Mouse (Mus musculus): ENCODE measurements at regions not wholly inside any gene's neighbourhood (a gene's known extent, or its start where the extent isn't known, plus 50 kb on each side); places are given as distances from the start of the nearest gene placed in this dataset.

GRCm38 (mm10) chr8:30915127-30915526 is 2513.4 kb upstream of the 5930422O12Rik start:
- Histone ChIP-seq H3K27me3 (replicated peaks) (no peaks in the 10 kb centered on the region), H3K4me3 (replicated peaks) (peak overlapping the region; percentile 59), H3K4me1 (no peaks in the 10 kb centered on the region), H3K36me3 (replicated peaks; ENCODE audit: low read length) (no peaks in the 10 kb centered on the region), H3K9me3 (peaks cover 18% of the 10 kb centered on the region; the same call in 1 of the 2 replicates)
- no peak for TF ChIP-seq GATA1 (IDR thresholded peaks at IDR 0.05; ENCODE audit: borderline replicate concordance, low read length)
- no peak for TF ChIP-seq FLI1 (IDR thresholded peaks at IDR 0.05; ENCODE audit: low read length)

DNA sequence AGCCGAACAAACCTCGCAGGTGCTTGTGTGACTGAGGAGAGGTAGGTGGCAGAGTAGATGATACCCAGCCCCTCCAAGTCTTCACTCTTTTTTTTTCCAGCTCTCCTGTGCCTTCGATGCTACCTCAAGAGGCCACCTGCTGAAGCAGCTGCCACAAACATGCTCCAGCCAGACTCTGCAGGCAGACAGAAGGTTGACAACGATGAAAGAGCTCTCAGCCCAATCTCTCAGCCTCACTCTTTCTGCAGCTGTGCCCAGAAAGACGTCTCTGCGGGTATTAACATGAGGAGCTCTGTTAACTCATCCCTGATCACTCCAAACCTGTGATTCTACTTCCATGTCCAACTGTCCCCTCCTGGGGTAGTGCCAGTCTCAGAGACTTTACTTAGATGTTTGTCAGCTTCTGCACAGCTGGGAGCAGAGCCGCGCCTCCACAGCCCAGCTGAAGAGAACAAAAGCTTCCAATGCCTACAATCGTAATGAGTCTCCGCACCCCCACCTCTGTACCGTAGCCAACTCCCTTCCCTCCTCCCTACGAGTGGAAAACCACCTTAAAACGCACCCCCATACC is 2512.8 kb upstream of the 5930422O12Rik start:
- Histone ChIP-seq H3K4me3 (replicated peaks) (no peak overlapping the region), H3K4me1 (no peaks in the 10 kb centered on the region), H3K27me3 (replicated peaks) (no peaks in the 10 kb centered on the region), H3K36me3 (replicated peaks; ENCODE audit: low read length) (no peaks in the 10 kb centered on the region), H3K9me3 (peaks cover 23% of the 10 kb centered on the region)
- TF ChIP-seq FLI1 (IDR thresholded peaks at IDR 0.05; ENCODE audit: low read length) = no peak
- TF ChIP-seq GATA1 (IDR thresholded peaks at IDR 0.05; ENCODE audit: borderline replicate concordance, low read length) = no peak

GRCm38 (mm10) chr8:30916184-30916751 is 2512.2 kb upstream of the 5930422O12Rik start:
- no peaks in the 10 kb centered on the region for H3K27me3 ChIP-seq (replicated peaks)
- H3K4me3 ChIP-seq (replicated peaks) = no peak overlapping the region
- H3K4me1 ChIP-seq = no peaks in the 10 kb centered on the region
- H3K36me3 ChIP-seq (replicated peaks; ENCODE audit: low read length) = no peaks in the 10 kb centered on the region
- H3K9me3 ChIP-seq = peaks cover 29% of the 10 kb centered on the region
- no peak for TF ChIP-seq GATA1 (IDR thresholded peaks at IDR 0.05; ENCODE audit: borderline replicate concordance, low read length)
- TF ChIP-seq FLI1 (IDR thresholded peaks at IDR 0.05; ENCODE audit: low read length) = no peak

- Histone ChIP-seq H3K36me3 (replicated peaks; ENCODE audit: low read length) (no peaks in the 10 kb centered on the region), H3K4me1 (no peaks in the 10 kb centered on the region), H3K4me3 (replicated peaks) (no peak overlapping the region), H3K27me3 (replicated peaks) (no peaks in the 10 kb centered on the region), H3K9me3 (peaks cover 27% of the 10 kb centered on the region)
- TF ChIP-seq GATA1 (IDR thresholded peaks at IDR 0.05; ENCODE audit: borderline replicate concordance, low read length) = no peak
- TF ChIP-seq FLI1 (IDR thresholded peaks at IDR 0.05; ENCODE audit: low read length) = no peak
These were observed 2507.1 kb upstream of the 5930422O12Rik start for GRCm38 (mm10) chr8:30921451-30921850.

GRCm38 (mm10) chr8:30923301-30924159 is 2505.0 kb upstream of the 5930422O12Rik start:
- peaks cover 23% of the 10 kb centered on the region for H3K9me3 ChIP-seq
- no peaks in the 10 kb centered on the region for H3K36me3 ChIP-seq (replicated peaks; ENCODE audit: low read length)
- no peaks in the 10 kb centered on the region for H3K4me1 ChIP-seq
- H3K4me3 ChIP-seq (replicated peaks) = no peak overlapping the region
- TF ChIP-seq GATA1 (IDR thresholded peaks at IDR 0.05; ENCODE audit: borderline replicate concordance, low read length) (no peak), FLI1 (IDR thresholded peaks at IDR 0.05; ENCODE audit: low read length) (no peak)
- H3K27me3 ChIP-seq (replicated peaks) = no peaks in the 10 kb centered on the region

DNA sequence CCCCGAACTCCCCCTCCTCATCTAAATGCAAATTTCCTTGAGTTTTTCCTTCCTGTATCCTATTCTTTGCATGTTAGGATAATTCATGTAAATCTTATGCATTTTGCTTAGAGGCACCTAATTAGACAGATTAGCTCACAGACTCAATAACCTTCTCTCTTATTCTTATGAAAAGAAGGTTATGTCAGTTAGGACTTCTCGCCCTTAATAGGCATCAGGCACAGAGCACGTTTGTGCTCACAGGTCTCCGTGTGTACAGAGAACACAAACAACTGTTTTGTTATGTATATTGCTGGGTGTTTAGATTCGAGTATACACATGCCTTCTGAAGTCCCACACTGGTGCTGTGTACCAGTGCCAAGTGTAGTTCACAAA is 2504.4 kb upstream of the 5930422O12Rik start:
- Histone ChIP-seq H3K9me3 (peaks cover 26% of the 10 kb centered on the region), H3K27me3 (replicated peaks) (no peaks in the 10 kb centered on the region), H3K36me3 (replicated peaks; ENCODE audit: low read length) (no peaks in the 10 kb centered on the region), H3K4me1 (no peaks in the 10 kb centered on the region), H3K4me3 (replicated peaks) (no peak overlapping the region)
- TF ChIP-seq GATA1 (IDR thresholded peaks at IDR 0.05; ENCODE audit: borderline replicate concordance, low read length) (no peak), FLI1 (IDR thresholded peaks at IDR 0.05; ENCODE audit: low read length) (no peak)

DNA sequence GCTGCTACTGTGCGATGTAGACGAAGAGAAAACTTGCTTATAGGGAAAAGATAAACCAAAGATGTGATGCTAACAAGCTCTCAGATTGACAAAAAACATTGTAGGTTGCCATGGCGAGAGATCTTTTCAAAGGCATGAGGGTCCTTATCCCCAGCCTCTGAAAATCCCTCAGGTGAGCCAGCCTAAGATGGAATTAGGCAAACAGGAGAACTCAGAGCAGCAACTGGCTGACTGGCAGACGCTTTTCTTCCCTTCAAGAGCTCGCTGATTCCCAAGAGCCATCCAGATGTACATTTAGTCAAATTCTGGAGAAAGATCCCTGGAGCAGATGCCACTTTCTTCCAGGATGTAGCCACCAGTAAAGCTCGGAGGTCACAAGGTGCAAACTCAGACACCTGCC is 2503.9 kb upstream of the 5930422O12Rik start:
- peaks cover 26% of the 10 kb centered on the region for H3K9me3 ChIP-seq
- H3K27me3 ChIP-seq (replicated peaks) = no peaks in the 10 kb centered on the region
- no peak for TF ChIP-seq FLI1 (IDR thresholded peaks at IDR 0.05; ENCODE audit: low read length)
- TF ChIP-seq GATA1 (IDR thresholded peaks at IDR 0.05; ENCODE audit: borderline replicate concordance, low read length) = no peak
- no peaks in the 10 kb centered on the region for H3K4me1 ChIP-seq
- no peak overlapping the region for H3K4me3 ChIP-seq (replicated peaks)
- H3K36me3 ChIP-seq (replicated peaks; ENCODE audit: low read length) = no peaks in the 10 kb centered on the region

- H3K36me3 ChIP-seq (replicated peaks; ENCODE audit: low read length) = no peaks in the 10 kb centered on the region
- H3K4me1 ChIP-seq = no peaks in the 10 kb centered on the region
- H3K27me3 ChIP-seq (replicated peaks) = no peaks in the 10 kb centered on the region
- no peak overlapping the region for H3K4me3 ChIP-seq (replicated peaks)
- peaks cover 13% of the 10 kb centered on the region; the same call in 1 of the 2 replicates for H3K9me3 ChIP-seq
- TF ChIP-seq GATA1 (IDR thresholded peaks at IDR 0.05; ENCODE audit: borderline replicate concordance, low read length) (no peak), FLI1 (IDR thresholded peaks at IDR 0.05; ENCODE audit: low read length) (no peak)
These were observed 2490.9 kb upstream of the 5930422O12Rik start for GRCm38 (mm10) chr8:30937449-30938075.

GRCm38 (mm10) chr8:30940901-30941300 is 2487.6 kb upstream of the 5930422O12Rik start:
- Histone ChIP-seq H3K4me3 (replicated peaks) (no peak overlapping the region), H3K27me3 (replicated peaks) (no peaks in the 10 kb centered on the region), H3K9me3 (no peaks in the 10 kb centered on the region; the same call in 1 of the 2 replicates), H3K36me3 (replicated peaks; ENCODE audit: low read length) (no peaks in the 10 kb centered on the region), H3K4me1 (no peaks in the 10 kb centered on the region)
- TF ChIP-seq GATA1 (IDR thresholded peaks at IDR 0.05; ENCODE audit: borderline replicate concordance, low read length) = no peak
- no peak for TF ChIP-seq FLI1 (IDR thresholded peaks at IDR 0.05; ENCODE audit: low read length)

Measured in megakaryocyte, embryonic 14.5 days (primary cell).